Mouse (Mus musculus) v-Abl transformed pro-B cells (cell line): ENCODE results near the gene Methig1.
"Not testable (repeated sequence)": the region's sequence is repeated elsewhere in the genome, so short reads cannot be mapped to it uniquely, and the experiment has no call there.

ENCODE experiments used
- in situ Hi-C, 2 experiments: fragments of 400-800 bp; cut with MboI; formaldehyde crosslinking; loops; one replicate each; pipeline ENCODE4 v1.15.1; 2025; ENCODE audit not compliant: unreplicated experiment in 2 of 2

Gene Methig1

GRCm38 (mm10) chr15:100419901-100420745 is 67.2 kb downstream of the Methig1 start:
- in situ Hi-C loops: loop anchor here in 1 of 2 experiments (5.0 kb wide), 1 partner anchor 32 kb away; no protein-coding TSS in a partner anchor

GRCm38 (mm10) chr15:100421059-100421757 is 68.3 kb downstream of the Methig1 start:
- in situ Hi-C loops: no loop called here

GRCm38 (mm10) chr15:100421758-100422197 is 68.8 kb downstream of the Methig1 start, which contains the start of gene Gm5475:
Gm5475 (plus strand) TSS chr15:100422147.
- in situ Hi-C loops: not testable (repeated sequence)

- in situ Hi-C loops: no loop called here
Observed at GRCm38 (mm10) chr15:100422476-100422875, 69.5 kb downstream of the Methig1 start.

- in situ Hi-C loops: no loop called here
Observed at GRCm38 (mm10) chr15:100422899-100423860, 70.2 kb downstream of the Methig1 start.

- in situ Hi-C loops: no loop called here
Observed at GRCm38 (mm10) chr15:100423916-100424315, 71.0 kb downstream of the Methig1 start.

GRCm38 (mm10) chr15:100424396-100425122 is 71.6 kb downstream of the Methig1 start, which contains the start of gene Slc11a2:
Slc11a2 (minus strand) TSS chr15:100425072.
- in situ Hi-C loops: no loop called here

- in situ Hi-C loops: no loop called here
Observed at GRCm38 (mm10) chr15:100428296-100428905, 75.5 kb downstream of the Methig1 start.

- in situ Hi-C loops: no loop called here
Observed at GRCm38 (mm10) chr15:100429959-100430565, 77.1 kb downstream of the Methig1 start.

GRCm38 (mm10) chr15:100433234-100433633 is 80.3 kb downstream of the Methig1 start:
- in situ Hi-C loops: no loop called here
